8 mouse cellular contexts compared by ENCODE assay signal in the genomic region with DNA sequence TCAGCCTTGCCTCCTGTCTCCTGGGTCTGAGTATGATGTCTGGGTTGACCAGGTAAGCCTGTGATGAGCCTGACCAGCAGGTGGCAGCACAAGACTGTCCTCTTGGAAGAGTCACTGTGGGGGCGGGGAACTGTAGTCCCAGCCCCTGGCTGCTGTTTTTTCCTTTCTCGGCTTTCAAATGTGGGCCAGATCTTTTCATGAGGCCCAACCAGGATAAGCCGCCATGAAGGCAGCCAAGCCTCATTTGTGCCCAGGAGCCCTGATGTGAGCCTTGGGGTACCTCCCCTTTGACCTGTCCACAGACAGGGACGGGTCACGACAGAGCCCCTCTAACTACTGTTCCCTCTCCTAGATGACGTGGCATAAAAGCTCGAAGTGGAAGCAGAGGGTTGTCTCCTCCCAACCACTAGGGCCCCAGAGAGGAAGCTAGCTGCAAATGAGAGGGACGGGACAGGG. TPM values are rescaled to one million over a fixed set of nuclear protein-coding genes. Genes with fewer than 3 reads are reported as not detected.
DNase-seq lines count a peak whose midpoint lies in the region; ATAC-seq and TF ChIP-seq lines count a peak whose summit lies in the region.

No protein-coding gene starts in this region.

- H3K4me2 ChIP-seq in heart, embryonic 12.5 days, result peak overlapping the region; percentile 66
- H3K4me2 ChIP-seq in kidney, postnatal 0 days (ENCODE audit: low read length), result peak overlapping the region; percentile 38
- H3K4me2 ChIP-seq in liver, embryonic 11.5 days, result peak overlapping the region; percentile 60
- H3K4me2 ChIP-seq in stomach, embryonic 14.5 days (replicated peaks; ENCODE audit: low read depth, low read length), result peak overlapping the region; percentile 45

- peak; percentile 54 for ATAC-seq in erythroblast, adult 5-6 weeks (replicated peaks; ENCODE audit: low FRiP score, poor library complexity, severe bottlenecking)
- peak; percentile 49 for ATAC-seq in heart, embryonic 12.5 days (ENCODE audit: insufficient number of reproducible peaks, low FRiP score)
- peak; percentile 50 for ATAC-seq in kidney, postnatal 0 days (replicated peaks; ENCODE audit: low FRiP score, low read depth)
- peak; percentile 69 for ATAC-seq in liver, embryonic 11.5 days (replicated peaks; ENCODE audit: low FRiP score)
- ATAC-seq in stomach, embryonic 14.5 days (ENCODE audit: insufficient number of reproducible peaks, insufficient read depth, low FRiP score, low read depth), result peak; percentile 53; the same call in 1 of the 2 replicates

- peak overlapping the region; percentile 26 for H3K4me3 ChIP-seq in heart, embryonic 12.5 days
- H3K4me3 ChIP-seq in kidney, postnatal 0 days (replicated peaks; ENCODE audit: low read depth, low read length), result 0 out of 2 replicates have a peak overlapping the region, but pooled peaks have one; percentile 3
- H3K4me3 ChIP-seq in liver, embryonic 11.5 days (ENCODE audit: low read depth, low read length), result peak overlapping the region; percentile 22
- no peak overlapping the region for H3K4me3 ChIP-seq in stomach, embryonic 14.5 days (ENCODE audit: low read depth, low read length)

- peak; percentile 98 for TF ChIP-seq CTCF in kidney, postnatal 0 days (IDR thresholded peaks at IDR 0.05; ENCODE audit: low read depth)

- H3K36me3 ChIP-seq in heart, embryonic 12.5 days, result peaks cover 16% of the 10 kb centered on the region; the same call in 1 of the 2 replicates
- H3K36me3 ChIP-seq in kidney, postnatal 0 days (ENCODE audit: insufficient read depth, low read length), result no peaks in the 10 kb centered on the region
- no peaks in the 10 kb centered on the region for H3K36me3 ChIP-seq in liver, embryonic 11.5 days (ENCODE audit: control insufficient read depth, insufficient read depth, low read length)
- no peaks in the 10 kb centered on the region for H3K36me3 ChIP-seq in stomach, embryonic 14.5 days (ENCODE audit: control insufficient read depth, insufficient read depth, low read length)

- H3K9me3 ChIP-seq in heart, embryonic 12.5 days (replicated peaks), result no peaks in the 10 kb centered on the region
- no peaks in the 10 kb centered on the region for H3K9me3 ChIP-seq in kidney, postnatal 0 days (replicated peaks; ENCODE audit: low read length)
- H3K9me3 ChIP-seq in liver, embryonic 11.5 days (ENCODE audit: control insufficient read depth, low read length), result no peaks in the 10 kb centered on the region
- no peaks in the 10 kb centered on the region for H3K9me3 ChIP-seq in stomach, embryonic 14.5 days (ENCODE audit: control insufficient read depth, low read depth, low read length)

- DNase-seq in B cell, adult 2 months, result peak; percentile 94
- DNase-seq in brain, adult 2 months (ENCODE audit: low read depth, low spot score), result peak; percentile 98
- DNase-seq in kidney, postnatal 0 days (ENCODE audit: low spot score), result peak; percentile 99
- peak; percentile 89 for DNase-seq in liver, embryonic 11.5 days (ENCODE audit: low spot score)
- DNase-seq in naive thymus-derived CD4-positive, alpha-beta T cell, adult 2 months (ENCODE audit: low read depth), result peak; percentile 97

- H3K27me3 ChIP-seq in heart, embryonic 12.5 days (replicated peaks), result peaks cover 9% of the 10 kb centered on the region; the same call in 1 of the 2 replicates
- peaks cover 11% of the 10 kb centered on the region; the same call in 1 of the 2 replicates for H3K27me3 ChIP-seq in kidney, postnatal 0 days (ENCODE audit: insufficient read depth, low read length)
- H3K27me3 ChIP-seq in liver, embryonic 11.5 days (replicated peaks; ENCODE audit: control insufficient read depth, insufficient read depth, low read length), result peaks cover 36% of the 10 kb centered on the region
- 0 out of 2 replicates have a peak, but pooled peaks cover 6% of the 10 kb centered on the region for H3K27me3 ChIP-seq in stomach, embryonic 14.5 days (ENCODE audit: control insufficient read depth, insufficient read depth, low read length)

- H3K4me1 ChIP-seq in heart, embryonic 12.5 days (replicated peaks), result peaks cover 79% of the 10 kb centered on the region
- H3K4me1 ChIP-seq in kidney, postnatal 0 days (replicated peaks; ENCODE audit: insufficient read depth, low read length), result peaks cover 40% of the 10 kb centered on the region
- peaks cover 40% of the 10 kb centered on the region for H3K4me1 ChIP-seq in liver, embryonic 11.5 days (replicated peaks; ENCODE audit: control insufficient read depth, insufficient read depth, low read length)
- H3K4me1 ChIP-seq in stomach, embryonic 14.5 days (ENCODE audit: control insufficient read depth, insufficient read depth, low read length), result peaks cover 41% of the 10 kb centered on the region; the same call in 1 of the 2 replicates

- peak overlapping the region; percentile 80 for H3K27ac ChIP-seq in heart, embryonic 12.5 days (ENCODE audit: poor library complexity, severe bottlenecking)
- H3K27ac ChIP-seq in kidney, postnatal 0 days, result peak overlapping the region; percentile 90
- peak overlapping the region; percentile 58 for H3K27ac ChIP-seq in liver, embryonic 11.5 days (ENCODE audit: low read depth, low read length)
- H3K27ac ChIP-seq in stomach, embryonic 14.5 days (ENCODE audit: low read length), result peak overlapping the region; percentile 85

- whole genome bisulfite sequencing in heart, embryonic 12.5 days, result 3% methylated on average over 8 of the region's 8 CpGs
- WGBS in kidney, postnatal 0 days, result 0% methylated on average over 8 of the region's 8 CpGs
- 4% methylated on average over 8 of the region's 8 CpGs for WGBS in liver, embryonic 11.5 days
- WGBS in stomach, embryonic 14.5 days, result 1% methylated on average over 8 of the region's 8 CpGs

- H3K9ac ChIP-seq in heart, embryonic 12.5 days, result peak overlapping the region; percentile 68
- H3K9ac ChIP-seq in kidney, postnatal 0 days (ENCODE audit: low read depth, low read length), result 0 out of 2 replicates have a peak overlapping the region, but pooled peaks have one; percentile 36
- H3K9ac ChIP-seq in liver, embryonic 11.5 days (ENCODE audit: low read depth, low read length), result peak overlapping the region; percentile 62
- peak overlapping the region; percentile 6; the same call in 1 of the 2 replicates for H3K9ac ChIP-seq in stomach, embryonic 14.5 days (replicated peaks; ENCODE audit: low read depth, low read length)

RNA-seq across cellular contexts. Expression of a gene that starts 3.7 kb away (rescaled TPM):
- total RNA-seq in erythroblast, adult 5-6 weeks (2015; ENCODE audit: low replicate concordance), result 6.9 and 9.4 TPM in 2 replicates
- 3.2 and 8.5 TPM in 2 replicates for total RNA-seq in erythroblast, adult 5-6 weeks (2017; ENCODE audit: low replicate concordance)
- polyA plus RNA-seq in heart, embryonic 12.5 days (2016; fragmentation: Nextera tagmentation; extraction: Ambion mirVana), result 363 and 373 TPM in 2 replicates
- 135 and 148 TPM in 2 replicates for polyA plus RNA-seq in kidney, postnatal 0 days (2015; fragmentation: Nextera tagmentation; extraction: Ambion mirVana)
- polyA plus RNA-seq in liver, embryonic 11.5 days (2014; fragmentation: Nextera tagmentation; extraction: Ambion mirVana), result 91.3 and 94.1 TPM in 2 replicates
- polyA plus RNA-seq in stomach, embryonic 14.5 days (2014; fragmentation: Nextera tagmentation; extraction: Ambion mirVana), result 548 and 555 TPM in 2 replicates

RNA-seq across cellular contexts. Expression of a gene that starts 9.4 kb away (rescaled TPM):
- total RNA-seq in erythroblast, adult 5-6 weeks (2015; ENCODE audit: low replicate concordance), result 3.1 and 5.6 TPM in 2 replicates
- total RNA-seq in erythroblast, adult 5-6 weeks (2017; ENCODE audit: low replicate concordance), result 0.84 and 3.7 TPM in 2 replicates
- 8.8 and 10.2 TPM in 2 replicates for polyA plus RNA-seq in heart, embryonic 12.5 days (2016; fragmentation: Nextera tagmentation; extraction: Ambion mirVana)
- 6.3 and 6.8 TPM in 2 replicates for polyA plus RNA-seq in kidney, postnatal 0 days (2015; fragmentation: Nextera tagmentation; extraction: Ambion mirVana)
- polyA plus RNA-seq in liver, embryonic 11.5 days (2014; fragmentation: Nextera tagmentation; extraction: Ambion mirVana), result 16.8 and 21.0 TPM in 2 replicates
- 7.8 and 9.2 TPM in 2 replicates for polyA plus RNA-seq in stomach, embryonic 14.5 days (2014; fragmentation: Nextera tagmentation; extraction: Ambion mirVana)

RNA-seq across cellular contexts. Expression of a gene that starts 44.6 kb away (rescaled TPM):
- 5.4 and 6.1 TPM in 2 replicates for total RNA-seq in erythroblast, adult 5-6 weeks (2015; ENCODE audit: low replicate concordance)
- total RNA-seq in erythroblast, adult 5-6 weeks (2017; ENCODE audit: low replicate concordance), result 5.8 and 7.2 TPM in 2 replicates
- polyA plus RNA-seq in heart, embryonic 12.5 days (2016; fragmentation: Nextera tagmentation; extraction: Ambion mirVana), result 40.2 and 41.3 TPM in 2 replicates
- polyA plus RNA-seq in kidney, postnatal 0 days (2015; fragmentation: Nextera tagmentation; extraction: Ambion mirVana), result 45.7 and 48.9 TPM in 2 replicates
- polyA plus RNA-seq in liver, embryonic 11.5 days (2014; fragmentation: Nextera tagmentation; extraction: Ambion mirVana), result 41.0 and 44.7 TPM in 2 replicates
- polyA plus RNA-seq in stomach, embryonic 14.5 days (2014; fragmentation: Nextera tagmentation; extraction: Ambion mirVana), result 49.8 and 58.0 TPM in 2 replicates

RNA-seq across cellular contexts. Expression of a gene that starts 44.6 kb away (rescaled TPM):
- 10.6 and 13.4 TPM in 2 replicates for total RNA-seq in erythroblast, adult 5-6 weeks (2015; ENCODE audit: low replicate concordance)
- total RNA-seq in erythroblast, adult 5-6 weeks (2017; ENCODE audit: low replicate concordance), result 5.8 and 11.0 TPM in 2 replicates
- 46.6 and 48.8 TPM in 2 replicates for polyA plus RNA-seq in heart, embryonic 12.5 days (2016; fragmentation: Nextera tagmentation; extraction: Ambion mirVana)
- polyA plus RNA-seq in kidney, postnatal 0 days (2015; fragmentation: Nextera tagmentation; extraction: Ambion mirVana), result 57.8 and 61.4 TPM in 2 replicates
- 60.3 and 67.7 TPM in 2 replicates for polyA plus RNA-seq in liver, embryonic 11.5 days (2014; fragmentation: Nextera tagmentation; extraction: Ambion mirVana)
- polyA plus RNA-seq in stomach, embryonic 14.5 days (2014; fragmentation: Nextera tagmentation; extraction: Ambion mirVana), result 56.1 and 60.8 TPM in 2 replicates

Comparison
In these comparisons a context has a peak if more than half of its experiments do, and no peak if none do; other contexts are left out.
1. H3K9ac ChIP-seq: peak in every context shown above with its lines; median percentile 68 in heart, embryonic 12.5 days; 62 in liver, embryonic 11.5 days; 36 in kidney, postnatal 0 days; 6 in stomach, embryonic 14.5 days.